Mouse (Mus musculus) spleen, adult 2 months (tissue): Measurements from ENCODE around the gene Dmrta2.

Source experiments
- CTCF ChIP-seq: fragments of 200-500 bp; IDR thresholded peaks from 2 replicates; pipeline ENCODE4 v1.5.1; 2011; ENCODE audit warnings: mild to moderate bottlenecking, inconsistent platforms; ENCODE audit not compliant: insufficient read depth, insufficient read length, insufficient replicate concordance; ENCODE audit errors: extremely low read depth
- POLR2A ChIP-seq: fragments of 200-500 bp; IDR thresholded peaks from 2 replicates; pipeline ENCODE4 v1.6.1; 2011; ENCODE audit warnings: low read depth, low read length, inconsistent platforms

- no peak for TF ChIP-seq POLR2A
- TF ChIP-seq CTCF, result no peak
Observed at GRCm38 (mm10) chr4:110006044-110006443, 28.2 kb downstream of the Dmrta2 start.
